Mouse (Mus musculus): ENCODE results near the gene Rnaseh2c. TPM values are rescaled to one million over a fixed set of nuclear protein-coding genes. Genes with fewer than 3 reads are reported as not detected.

Gene Rnaseh2c
- total RNA-seq, 2 experiments from 2014 or later: 14.4 to 19.3 TPM

DNA sequence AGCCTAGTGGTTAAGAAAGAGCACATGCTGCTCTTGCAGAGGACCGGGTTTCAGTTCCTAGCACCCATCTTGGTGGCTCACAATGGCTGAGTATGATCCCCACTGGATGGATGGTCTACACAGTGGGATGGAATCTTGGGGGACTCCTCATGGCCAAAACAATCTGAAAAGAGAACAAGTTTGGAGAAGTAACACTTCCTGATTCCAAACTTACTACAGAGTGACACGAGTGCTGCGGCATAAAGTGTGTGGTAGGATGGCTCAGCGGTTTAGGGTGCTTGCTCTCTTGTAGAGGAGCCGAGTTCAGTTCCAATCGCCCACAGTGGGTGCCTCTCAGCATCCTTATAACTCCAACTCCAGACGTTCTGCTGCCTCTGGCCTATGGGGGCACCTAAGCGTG is 23.6 kb downstream of the Rnaseh2c start:
- no peak for ATAC-seq (replicated peaks; ENCODE audit: low FRiP score, poor library complexity, severe bottlenecking)

GRCm38 (mm10) chr19:5629907-5630306 is 28.2 kb downstream of the Rnaseh2c start:
- ATAC-seq (replicated peaks; ENCODE audit: low FRiP score, poor library complexity, severe bottlenecking): no peak

GRCm38 (mm10) chr19:5632120-5632519 is 30.4 kb downstream of the Rnaseh2c start:
- no peak for ATAC-seq (replicated peaks; ENCODE audit: low FRiP score, poor library complexity, severe bottlenecking)

- no peak for ATAC-seq (replicated peaks; ENCODE audit: low FRiP score, poor library complexity, severe bottlenecking)
These were observed 34.4 kb downstream of the Rnaseh2c start for GRCm38 (mm10) chr19:5636036-5636570.

GRCm38 (mm10) chr19:5636571-5637041 is 34.9 kb downstream of the Rnaseh2c start:
- no peak; the same call in 1 of the 2 replicates for ATAC-seq (replicated peaks; ENCODE audit: low FRiP score, poor library complexity, severe bottlenecking)

- ATAC-seq (replicated peaks; ENCODE audit: low FRiP score, poor library complexity, severe bottlenecking): peak; percentile 84
These were observed 35.7 kb downstream of the Rnaseh2c start, which contains the start of gene Rela for GRCm38 (mm10) chr19:5637069-5638047. Rela (plus strand) TSS chr19:5637483.

DNA sequence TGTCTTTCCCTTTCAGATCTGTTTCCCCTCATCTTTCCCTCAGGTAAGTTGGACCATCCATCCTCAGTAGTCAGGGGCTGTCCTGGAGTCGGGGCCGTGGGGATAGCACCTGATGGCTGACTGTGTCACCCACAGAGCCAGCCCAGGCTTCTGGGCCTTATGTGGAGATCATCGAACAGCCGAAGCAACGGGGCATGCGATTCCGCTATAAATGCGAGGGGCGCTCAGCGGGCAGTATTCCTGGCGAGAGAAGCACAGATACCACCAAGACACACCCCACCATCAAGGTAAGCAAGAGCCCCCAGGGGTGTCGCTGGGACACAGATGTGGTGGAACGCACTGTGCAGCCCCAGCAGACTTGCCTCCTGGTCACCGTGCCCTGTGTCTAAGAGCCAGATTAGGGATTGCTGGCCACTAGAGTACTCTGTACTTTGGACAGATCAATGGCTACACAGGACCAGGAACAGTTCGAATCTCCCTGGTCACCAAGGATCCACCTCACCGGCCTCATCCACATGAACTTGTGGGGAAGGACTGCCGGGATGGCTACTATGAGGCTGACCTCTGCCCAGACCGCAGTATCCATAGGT is 36.8 kb downstream of the Rnaseh2c start:
- no peak for ATAC-seq (replicated peaks; ENCODE audit: low FRiP score, poor library complexity, severe bottlenecking)

DNA sequence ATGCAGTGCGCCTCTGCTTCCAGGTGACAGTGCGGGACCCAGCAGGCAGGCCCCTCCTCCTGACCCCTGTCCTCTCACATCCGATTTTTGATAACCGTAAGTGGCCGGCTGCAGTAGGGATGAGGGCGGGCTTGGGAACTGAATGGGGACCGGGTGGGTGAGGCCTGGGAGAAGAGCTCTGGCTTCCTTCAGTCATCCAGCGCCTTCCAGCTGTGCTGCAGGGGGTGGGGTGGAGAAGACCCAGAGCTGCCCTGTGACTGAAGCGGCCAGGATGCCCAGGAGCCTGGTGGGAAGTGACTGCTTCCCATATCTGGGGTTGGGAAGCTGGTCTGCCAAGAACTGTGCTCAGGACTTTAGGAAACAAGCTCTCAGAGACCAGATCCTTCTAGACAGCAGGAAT is 38.7 kb downstream of the Rnaseh2c start:
- ATAC-seq (replicated peaks; ENCODE audit: low FRiP score, poor library complexity, severe bottlenecking): no peak

DNA sequence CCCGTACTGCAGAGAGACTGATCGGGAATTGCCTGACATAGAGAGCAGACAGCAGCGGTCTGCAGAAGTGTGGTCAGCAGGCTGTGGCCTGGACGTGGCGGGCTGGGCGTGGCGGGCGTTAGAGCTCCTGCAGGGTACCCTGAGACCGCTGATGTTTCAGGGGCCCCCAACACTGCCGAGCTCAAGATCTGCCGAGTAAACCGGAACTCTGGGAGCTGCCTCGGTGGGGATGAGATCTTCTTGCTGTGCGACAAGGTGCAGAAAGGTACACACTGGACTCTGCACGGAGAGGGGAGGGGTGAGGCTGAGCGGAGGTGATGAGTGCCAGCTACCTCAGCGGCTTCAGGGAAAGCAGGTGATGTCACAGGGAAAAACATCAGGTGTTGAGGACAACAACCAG is 39.3 kb downstream of the Rnaseh2c start:
- no peak for ATAC-seq (replicated peaks; ENCODE audit: low FRiP score, poor library complexity, severe bottlenecking)

DNA sequence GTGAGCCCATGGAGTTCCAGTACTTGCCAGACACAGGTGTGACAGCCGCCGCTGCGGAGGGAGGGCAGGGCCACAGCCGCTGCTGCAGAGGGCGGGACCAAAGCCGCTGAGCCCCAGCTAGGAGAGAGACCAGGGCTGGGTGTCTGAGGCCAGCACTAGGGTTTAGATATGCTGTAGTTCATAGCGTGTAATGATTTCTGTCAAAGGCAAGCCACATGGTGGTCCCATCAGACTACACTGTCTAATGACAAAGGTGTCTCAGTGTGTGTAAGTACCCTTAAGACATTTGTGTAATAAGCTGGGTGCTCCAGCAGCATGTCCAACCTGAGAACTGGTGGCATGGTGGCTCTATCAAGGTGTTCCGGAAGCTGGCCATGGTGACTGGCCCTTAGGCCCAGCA is 40.0 kb downstream of the Rnaseh2c start:
- ATAC-seq (replicated peaks; ENCODE audit: low FRiP score, poor library complexity, severe bottlenecking): no peak

DNA sequence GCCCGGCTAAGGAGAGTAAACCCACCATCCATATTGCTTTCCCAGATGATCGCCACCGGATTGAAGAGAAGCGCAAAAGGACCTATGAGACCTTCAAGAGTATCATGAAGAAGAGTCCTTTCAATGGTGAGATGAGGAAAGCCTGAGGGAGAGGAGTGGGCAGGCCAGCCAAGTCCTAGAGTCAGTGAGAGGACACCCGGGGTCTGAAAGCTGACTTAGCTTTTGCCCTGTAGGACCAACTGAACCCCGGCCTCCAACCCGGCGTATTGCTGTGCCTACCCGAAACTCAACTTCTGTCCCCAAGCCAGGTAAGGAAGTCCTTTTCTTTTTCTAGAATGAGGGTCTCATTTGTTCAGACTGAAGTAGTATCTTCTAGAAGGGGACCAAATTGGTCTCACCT is 43.6 kb downstream of the Rnaseh2c start:
- no peak for ATAC-seq (replicated peaks; ENCODE audit: low FRiP score, poor library complexity, severe bottlenecking)

DNA sequence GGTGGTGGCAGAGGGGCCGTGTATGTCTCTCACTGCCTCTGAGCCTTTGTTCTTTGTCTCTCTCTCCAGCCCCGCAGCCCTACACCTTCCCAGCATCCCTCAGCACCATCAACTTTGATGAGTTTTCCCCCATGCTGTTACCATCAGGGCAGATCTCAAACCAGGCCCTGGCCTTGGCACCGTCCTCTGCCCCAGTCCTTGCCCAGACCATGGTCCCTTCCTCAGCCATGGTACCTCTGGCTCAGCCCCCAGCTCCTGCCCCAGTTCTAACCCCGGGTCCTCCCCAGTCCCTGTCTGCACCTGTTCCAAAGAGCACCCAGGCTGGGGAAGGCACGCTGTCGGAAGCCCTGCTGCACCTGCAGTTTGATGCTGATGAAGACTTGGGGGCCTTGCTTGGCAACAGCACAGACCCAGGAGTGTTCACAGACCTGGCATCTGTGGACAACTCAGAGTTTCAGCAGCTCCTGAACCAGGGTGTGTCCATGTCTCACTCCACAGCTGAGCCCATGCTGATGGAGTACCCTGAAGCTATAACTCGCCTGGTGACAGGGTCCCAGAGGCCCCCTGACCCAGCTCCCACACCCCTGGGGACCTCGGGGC is 45.2 kb downstream of the Rnaseh2c start:
- ATAC-seq (replicated peaks; ENCODE audit: low FRiP score, poor library complexity, severe bottlenecking): no peak

GRCm38 (mm10) chr19:5647791-5648190 is 46.1 kb downstream of the Rnaseh2c start:
- no peak for ATAC-seq (replicated peaks; ENCODE audit: low FRiP score, poor library complexity, severe bottlenecking)

DNA sequence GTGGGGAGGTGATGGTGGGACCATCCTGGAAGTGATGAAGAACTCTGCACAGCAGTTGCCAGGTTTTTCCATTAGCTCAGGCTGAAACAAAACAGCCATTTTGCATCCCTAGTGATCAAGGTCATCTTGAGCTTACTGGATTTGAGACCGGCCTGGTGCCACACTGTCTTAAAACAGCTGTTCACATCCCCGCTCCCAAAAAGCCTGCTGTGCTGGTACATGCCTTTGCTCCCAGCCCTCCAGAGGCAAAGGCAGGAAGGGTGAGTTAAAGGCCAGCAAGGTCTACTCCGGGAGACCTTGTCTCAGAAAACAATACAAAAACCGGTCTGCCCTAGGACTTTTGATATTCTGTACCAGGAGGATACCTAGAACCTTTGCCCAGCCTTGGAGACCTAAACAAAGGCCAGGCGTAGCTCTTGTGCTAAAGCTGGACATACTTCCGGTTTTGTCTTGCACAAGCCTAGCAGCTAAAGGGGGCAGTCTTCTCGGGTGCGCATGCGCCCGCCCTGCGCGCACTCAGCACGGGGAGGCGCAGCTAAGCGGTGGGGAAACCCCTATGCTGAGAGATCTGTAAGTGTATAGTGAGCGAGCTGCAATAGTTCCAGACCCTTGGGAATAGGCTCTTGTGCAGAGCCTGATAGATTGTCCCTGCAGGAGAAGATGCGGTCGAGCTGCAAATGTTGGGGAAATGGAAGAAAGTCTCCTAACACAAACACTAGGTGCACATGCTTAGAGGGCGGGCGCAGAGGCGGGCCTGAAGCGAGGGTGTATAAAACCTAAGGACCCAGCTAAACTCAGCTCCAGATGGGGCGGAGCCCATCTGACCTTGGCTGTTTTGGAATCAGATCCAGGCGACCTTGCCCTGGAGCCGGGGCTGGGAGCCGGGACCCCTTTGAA is 47.0 kb downstream of the Rnaseh2c start:
- peak; percentile 63 for ATAC-seq (replicated peaks; ENCODE audit: low FRiP score, poor library complexity, severe bottlenecking)

- no peak for ATAC-seq (replicated peaks; ENCODE audit: low FRiP score, poor library complexity, severe bottlenecking)
These were observed 47.6 kb downstream of the Rnaseh2c start for GRCm38 (mm10) chr19:5649298-5649741.

DNA sequence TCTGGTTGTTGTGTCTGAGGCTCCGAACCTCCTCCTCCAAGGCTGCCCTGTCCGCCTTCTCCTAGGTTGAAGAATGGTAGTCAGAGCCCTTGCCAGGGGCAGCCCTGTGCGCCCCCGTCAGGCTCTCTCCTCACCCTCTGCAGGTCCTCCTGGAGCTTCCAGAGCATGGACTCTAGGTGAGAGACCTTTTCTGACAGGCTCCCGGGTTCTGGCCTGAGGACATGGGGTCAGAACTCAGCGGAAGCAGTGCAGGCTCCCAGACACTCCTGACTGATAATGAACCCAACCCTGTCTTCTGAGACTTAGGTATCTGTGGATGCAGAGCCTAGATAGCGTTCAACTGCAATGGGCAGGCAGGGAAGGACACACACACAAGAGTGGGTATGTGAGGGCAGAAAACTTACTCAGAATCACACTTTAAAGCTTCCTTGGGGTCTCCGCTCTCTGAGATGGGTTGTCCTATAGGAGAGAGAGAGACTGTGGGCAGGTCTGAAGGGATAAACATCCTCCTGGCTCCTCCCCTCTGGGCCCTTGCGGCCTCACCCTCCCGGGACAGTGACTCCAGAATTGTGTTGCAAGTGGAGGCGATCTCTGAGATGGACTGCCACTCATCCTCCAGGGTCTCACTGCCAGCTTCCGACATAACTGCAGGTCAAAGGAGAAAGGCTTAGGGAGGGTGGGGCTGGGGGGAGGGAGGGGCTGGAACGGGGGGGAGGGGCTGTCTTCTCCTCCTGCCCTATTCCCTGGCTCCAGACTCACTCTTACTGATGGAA is 50.0 kb downstream of the Rnaseh2c start:
- ATAC-seq (replicated peaks; ENCODE audit: low FRiP score, poor library complexity, severe bottlenecking): no peak

DNA sequence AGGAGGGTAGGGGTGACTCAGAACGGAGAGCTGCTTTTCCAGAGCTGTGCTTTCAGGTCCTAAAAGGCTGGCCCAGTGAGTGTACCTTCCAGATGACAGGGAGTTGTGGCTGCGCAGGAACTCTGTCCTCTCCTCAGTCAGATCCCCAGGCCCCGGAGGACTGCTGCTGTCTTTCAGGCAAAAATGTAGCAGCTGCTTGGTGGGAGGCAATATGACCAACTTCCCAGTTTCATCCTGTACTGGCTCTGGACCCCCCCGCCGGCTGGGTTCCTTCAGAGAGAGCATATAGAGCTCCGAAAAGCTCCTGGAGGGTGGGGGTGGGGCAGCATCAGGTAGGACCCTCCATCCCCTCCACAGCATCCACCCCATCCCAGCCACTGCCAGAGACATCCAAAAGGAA is 50.9 kb downstream of the Rnaseh2c start:
- ATAC-seq (replicated peaks; ENCODE audit: low FRiP score, poor library complexity, severe bottlenecking): no peak

- ATAC-seq (replicated peaks; ENCODE audit: low FRiP score, poor library complexity, severe bottlenecking): no peak
These were observed 52.5 kb downstream of the Rnaseh2c start for GRCm38 (mm10) chr19:5653969-5654719.

Measured in erythroblast, adult 5-6 weeks (primary cell).